Mouse (Mus musculus): ENCODE measurements at regions not wholly inside any gene's neighbourhood (a gene's known extent, or its start where the extent isn't known, plus 50 kb on each side); places are given as distances from the start of the nearest gene placed in this dataset.
A peak's percentile ranks its signal among the peaks of the same experiment; 100 is the strongest.

GRCm38 (mm10) chr3:34206454-34206853 lies 125.3 kb upstream of the Dnajc19 start:
- 76% methylated on average over 3 of the region's 3 CpGs for WGBS
- Histone ChIP-seq H3K4me1 (no peaks in the 10 kb centered on the region), H3K4me3 (replicated peaks) (no peak overlapping the region), H3K9ac (no peak overlapping the region), H3K27ac (no peak overlapping the region), H3K9me3 (no peaks in the 10 kb centered on the region), H3K4me2 (no peak overlapping the region), H3K27me3 (replicated peaks) (no peaks in the 10 kb centered on the region), H3K36me3 (no peaks in the 10 kb centered on the region)
- no peak for ATAC-seq (ENCODE audit: insufficient read depth, low FRiP score, low read depth)

DNA sequence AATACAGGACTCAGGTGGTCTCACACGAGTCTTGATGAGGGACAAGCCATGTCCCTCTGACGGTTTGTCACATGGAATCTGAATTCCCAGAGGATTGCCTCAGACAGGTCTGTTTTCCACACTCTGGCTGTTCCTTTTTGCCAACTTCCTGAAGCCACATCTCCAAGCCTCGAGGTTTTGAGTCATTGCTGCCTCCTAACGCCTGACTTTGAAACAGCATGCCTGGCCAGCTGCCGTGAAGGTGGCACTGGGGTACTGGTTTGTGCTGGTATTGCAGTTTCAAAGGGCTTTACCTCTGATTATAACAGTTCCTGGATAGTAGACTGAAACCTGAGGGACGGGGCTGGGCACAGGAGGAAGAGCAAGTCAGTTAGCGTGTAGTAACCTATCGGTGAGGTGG lies 117.1 kb upstream of the Dnajc19 start:
- no peaks in the 10 kb centered on the region for H3K36me3 ChIP-seq
- no peak overlapping the region for H3K27ac ChIP-seq
- H3K9ac ChIP-seq = no peak overlapping the region
- H3K27me3 ChIP-seq (replicated peaks) = peaks cover 4% of the 10 kb centered on the region; the same call in 1 of the 2 replicates
- 0 out of 2 replicates have a peak overlapping the region, but pooled peaks have one; percentile 3 for H3K4me3 ChIP-seq (replicated peaks)
- no peaks in the 10 kb centered on the region for H3K4me1 ChIP-seq
- H3K4me2 ChIP-seq = no peak overlapping the region
- no peaks in the 10 kb centered on the region for H3K9me3 ChIP-seq
- 27% methylated on average over 8 of the region's 8 CpGs for WGBS
- ATAC-seq (ENCODE audit: insufficient read depth, low FRiP score, low read depth) = no peak

GRCm38 (mm10) chr3:34197163-34197455 lies 116.0 kb upstream of the Dnajc19 start:
- Histone ChIP-seq H3K27me3 (replicated peaks) (peaks cover 4% of the 10 kb centered on the region; the same call in 1 of the 2 replicates), H3K4me3 (replicated peaks) (peak overlapping the region; percentile 12; the same call in 1 of the 2 replicates), H3K4me1 (no peaks in the 10 kb centered on the region), H3K27ac (no peak overlapping the region), H3K36me3 (no peaks in the 10 kb centered on the region), H3K4me2 (no peak overlapping the region), H3K9ac (no peak overlapping the region), H3K9me3 (no peaks in the 10 kb centered on the region)
- no peak for ATAC-seq (ENCODE audit: insufficient read depth, low FRiP score, low read depth)
- WGBS = 13% methylated on average over 10 of the region's 10 CpGs

GRCm38 (mm10) chr3:34196451-34197162 lies 115.5 kb upstream of the Dnajc19 start:
- Histone ChIP-seq H3K27me3 (replicated peaks) (peaks cover 4% of the 10 kb centered on the region; the same call in 1 of the 2 replicates), H3K9me3 (no peaks in the 10 kb centered on the region), H3K9ac (no peak overlapping the region), H3K36me3 (no peaks in the 10 kb centered on the region), H3K4me2 (no peak overlapping the region), H3K4me3 (replicated peaks) (peak overlapping the region; percentile 12; the same call in 1 of the 2 replicates), H3K4me1 (no peaks in the 10 kb centered on the region), H3K27ac (no peak overlapping the region)
- 43% methylated on average over 22 of the region's 22 CpGs for WGBS
- no peak for ATAC-seq (ENCODE audit: insufficient read depth, low FRiP score, low read depth)

GRCm38 (mm10) chr3:34195729-34196450 lies 114.8 kb upstream of the Dnajc19 start:
- no peaks in the 10 kb centered on the region for H3K36me3 ChIP-seq
- WGBS = 74% methylated on average over 13 of the region's 13 CpGs
- H3K4me2 ChIP-seq = no peak overlapping the region
- H3K9me3 ChIP-seq = no peaks in the 10 kb centered on the region
- H3K4me1 ChIP-seq = no peaks in the 10 kb centered on the region
- ATAC-seq (ENCODE audit: insufficient read depth, low FRiP score, low read depth) = no peak
- no peak overlapping the region for H3K9ac ChIP-seq
- peaks cover 4% of the 10 kb centered on the region; the same call in 1 of the 2 replicates for H3K27me3 ChIP-seq (replicated peaks)
- H3K4me3 ChIP-seq (replicated peaks) = no peak overlapping the region
- H3K27ac ChIP-seq = no peak overlapping the region

DNA sequence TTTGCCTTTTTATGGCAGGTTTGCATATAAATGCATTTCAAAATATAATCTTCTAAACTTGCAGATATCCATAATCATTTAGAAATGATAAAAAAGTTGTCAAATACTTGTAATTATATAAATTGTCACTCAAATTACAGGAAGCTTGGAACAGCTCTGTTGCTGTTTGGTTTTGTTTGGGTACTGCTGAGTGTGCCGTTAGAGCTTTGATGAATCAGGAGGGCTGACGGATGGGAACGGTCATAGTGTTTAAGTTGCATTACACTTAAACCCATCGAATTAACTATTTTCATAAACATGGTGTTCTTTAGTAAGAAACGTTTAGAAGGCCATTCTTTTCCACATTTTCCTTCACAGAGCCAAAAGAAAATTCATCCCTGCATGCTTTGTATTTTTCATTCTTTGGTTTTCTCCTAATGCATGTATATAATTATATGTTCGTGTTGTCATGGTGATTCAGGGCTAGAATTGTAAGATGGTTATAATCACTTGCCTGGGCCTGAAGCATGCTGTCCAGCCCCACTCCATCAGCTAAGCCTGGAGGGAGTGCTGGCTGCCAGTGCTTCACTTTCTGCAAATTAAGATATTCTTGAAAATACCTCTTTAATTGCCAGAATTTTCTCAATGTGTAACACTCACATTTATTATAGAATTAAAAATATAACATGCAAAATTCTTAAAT lies 92.4 kb upstream of the Dnajc19 start:
- H3K36me3 ChIP-seq = no peaks in the 10 kb centered on the region
- WGBS = 48% methylated on average over 6 of the region's 6 CpGs

GRCm38 (mm10) chr3:34172899-34173298 lies 91.8 kb upstream of the Dnajc19 start:
- no peak overlapping the region for H3K4me2 ChIP-seq
- 83% methylated on average over 4 of the region's 4 CpGs for WGBS
- H3K9me3 ChIP-seq = no peaks in the 10 kb centered on the region
- H3K27me3 ChIP-seq (replicated peaks) = no peaks in the 10 kb centered on the region
- no peak overlapping the region for H3K9ac ChIP-seq
- H3K27ac ChIP-seq = no peak overlapping the region
- no peak for ATAC-seq (ENCODE audit: insufficient read depth, low FRiP score, low read depth)
- H3K4me3 ChIP-seq (replicated peaks) = no peak overlapping the region
- H3K4me1 ChIP-seq = no peaks in the 10 kb centered on the region
- H3K36me3 ChIP-seq = no peaks in the 10 kb centered on the region

More for the DNA sequence above, 92.4 kb upstream of the Dnajc19 start:
- ATAC-seq (ENCODE audit: insufficient read depth, low FRiP score, low read depth) = no peak
- Histone ChIP-seq H3K27me3 (replicated peaks) (no peaks in the 10 kb centered on the region), H3K27ac (no peak overlapping the region), H3K9me3 (no peaks in the 10 kb centered on the region), H3K4me2 (no peak overlapping the region), H3K4me1 (no peaks in the 10 kb centered on the region), H3K9ac (no peak overlapping the region), H3K4me3 (replicated peaks) (no peak overlapping the region)

GRCm38 (mm10) chr3:34171893-34172292 lies 90.8 kb upstream of the Dnajc19 start:
- Histone ChIP-seq H3K4me2 (no peak overlapping the region), H3K27me3 (replicated peaks) (no peaks in the 10 kb centered on the region), H3K9me3 (no peaks in the 10 kb centered on the region), H3K4me1 (no peaks in the 10 kb centered on the region), H3K4me3 (replicated peaks) (no peak overlapping the region), H3K9ac (no peak overlapping the region), H3K36me3 (no peaks in the 10 kb centered on the region), H3K27ac (no peak overlapping the region)
- ATAC-seq (ENCODE audit: insufficient read depth, low FRiP score, low read depth) = no peak
- 76% methylated on average over 6 of the region's 6 CpGs for WGBS

DNA sequence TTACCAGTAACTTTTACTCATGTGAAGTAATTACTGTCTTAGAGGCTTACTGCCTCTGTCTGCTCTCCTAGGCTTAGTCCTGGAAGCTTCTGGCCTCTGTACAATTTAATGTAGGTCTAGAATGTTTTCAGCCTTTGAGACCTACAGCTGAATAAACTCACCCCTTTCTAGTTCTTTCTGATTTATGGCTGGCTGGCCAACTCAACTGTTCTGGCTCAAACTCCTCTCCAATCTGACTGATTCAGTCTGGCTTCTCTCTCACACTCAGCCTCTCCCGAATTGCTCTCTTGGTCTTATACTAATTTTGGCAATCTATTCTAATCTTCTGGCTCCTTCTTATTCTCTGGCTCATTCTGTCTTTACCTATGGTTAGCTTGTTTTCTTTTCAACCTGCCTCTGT lies 87.0 kb upstream of the Dnajc19 start:
- Histone ChIP-seq H3K27me3 (replicated peaks) (no peaks in the 10 kb centered on the region), H3K9me3 (no peaks in the 10 kb centered on the region), H3K4me1 (no peaks in the 10 kb centered on the region), H3K4me2 (no peak overlapping the region), H3K9ac (no peak overlapping the region), H3K27ac (no peak overlapping the region), H3K36me3 (no peaks in the 10 kb centered on the region), H3K4me3 (replicated peaks) (no peak overlapping the region)
- no peak for ATAC-seq (ENCODE audit: insufficient read depth, low FRiP score, low read depth)
- 48% methylated on average over 1 of the region's 1 CpGs for WGBS

- Histone ChIP-seq H3K27me3 (replicated peaks) (no peaks in the 10 kb centered on the region), H3K4me2 (no peak overlapping the region), H3K27ac (no peak overlapping the region), H3K9me3 (no peaks in the 10 kb centered on the region), H3K4me3 (replicated peaks) (no peak overlapping the region), H3K4me1 (no peaks in the 10 kb centered on the region), H3K36me3 (no peaks in the 10 kb centered on the region), H3K9ac (no peak overlapping the region)
- ATAC-seq (ENCODE audit: insufficient read depth, low FRiP score, low read depth) = no peak
- WGBS = 60% methylated on average over 2 of the region's 2 CpGs
Observed at GRCm38 (mm10) chr3:34150036-34150435, 68.9 kb upstream of the Dnajc19 start.

DNA sequence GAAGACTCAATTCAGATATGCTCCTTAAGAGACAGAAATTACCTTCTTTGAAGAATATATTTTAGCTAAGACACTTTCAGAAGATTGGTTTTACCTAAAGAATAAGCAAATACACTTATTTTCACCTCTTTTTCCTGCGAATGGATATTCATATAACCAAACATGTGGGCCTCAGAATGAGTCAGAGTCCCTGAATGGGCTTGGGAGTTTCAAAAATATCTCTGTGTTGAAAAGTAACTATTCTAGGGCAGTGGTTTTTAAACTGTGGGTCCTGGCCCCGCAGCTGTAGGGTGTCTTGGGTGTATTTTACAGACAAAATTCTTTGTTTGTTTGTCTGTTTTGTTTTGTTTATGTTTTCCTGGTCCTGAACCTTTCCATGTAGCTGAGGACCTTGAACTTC lies 62.5 kb upstream of the Dnajc19 start:
- ATAC-seq (ENCODE audit: insufficient read depth, low FRiP score, low read depth) = no peak
- 64% methylated on average over 2 of the region's 2 CpGs for WGBS

GRCm38 (mm10) chr3:34139227-34139626 lies 58.1 kb upstream of the Dnajc19 start:
- no peaks in the 10 kb centered on the region for H3K9me3 ChIP-seq
- no peak overlapping the region for H3K27ac ChIP-seq
- no peaks in the 10 kb centered on the region for H3K27me3 ChIP-seq (replicated peaks)
- H3K36me3 ChIP-seq = no peaks in the 10 kb centered on the region
- H3K4me2 ChIP-seq = no peak overlapping the region
- no peaks in the 10 kb centered on the region for H3K4me1 ChIP-seq
- ATAC-seq (ENCODE audit: insufficient read depth, low FRiP score, low read depth) = no peak
- no peak overlapping the region for H3K4me3 ChIP-seq (replicated peaks)
- 73% methylated on average over 9 of the region's 9 CpGs for WGBS
- H3K9ac ChIP-seq = no peak overlapping the region

More for the DNA sequence above, 62.5 kb upstream of the Dnajc19 start:
- Histone ChIP-seq H3K4me2 (no peak overlapping the region), H3K27ac (no peak overlapping the region), H3K36me3 (no peaks in the 10 kb centered on the region), H3K4me1 (no peaks in the 10 kb centered on the region), H3K27me3 (replicated peaks) (no peaks in the 10 kb centered on the region), H3K9ac (no peak overlapping the region), H3K4me3 (replicated peaks) (no peak overlapping the region), H3K9me3 (no peaks in the 10 kb centered on the region)
